Mouse (Mus musculus): ENCODE data around the gene Ms4a4b. TPM values are rescaled to one million over a fixed set of nuclear protein-coding genes. Genes with fewer than 3 reads are reported as not detected.

The Ms4a4b gene
- polyA plus RNA-seq, 1 experiment: 0.60 TPM

GRCm38 (mm10) chr19:11500796-11501195, 57.4 kb downstream of the Ms4a4b start:
- H3K27ac ChIP-seq (ENCODE audit: insufficient read depth, low read depth, low read length): no peak overlapping the region
- H3K4me1 ChIP-seq (ENCODE audit: control insufficient read depth, insufficient read depth, insufficient read length, low read length): no peaks in the 10 kb centered on the region
- H3K27me3 ChIP-seq (ENCODE audit: control insufficient read depth, insufficient read depth, low read length): no peaks in the 10 kb centered on the region
- WGBS: 75% methylated on average over 1 of the region's 1 CpGs
- TF ChIP-seq CTCF (IDR thresholded peaks at IDR 0.05; ENCODE audit: extremely low read depth, insufficient read length, insufficient replicate concordance, low read depth, low read length): no peak
- no peak for TF ChIP-seq POLR2A (IDR thresholded peaks at IDR 0.05; ENCODE audit: low read depth, low read length)
- H3K36me3 ChIP-seq (ENCODE audit: control insufficient read depth, insufficient read depth, low read length): no peaks in the 10 kb centered on the region
- H3K4me3 ChIP-seq (ENCODE audit: low read depth, low read length): no peak overlapping the region

GRCm38 (mm10) chr19:11501326-11501725, 58.0 kb downstream of the Ms4a4b start:
- H3K4me1 ChIP-seq (ENCODE audit: control insufficient read depth, insufficient read depth, insufficient read length, low read length): no peaks in the 10 kb centered on the region
- 80% methylated on average over 4 of the region's 4 CpGs for WGBS
- TF ChIP-seq CTCF (IDR thresholded peaks at IDR 0.05; ENCODE audit: extremely low read depth, insufficient read length, insufficient replicate concordance, low read depth, low read length): no peak
- TF ChIP-seq POLR2A (IDR thresholded peaks at IDR 0.05; ENCODE audit: low read depth, low read length): no peak
- H3K4me3 ChIP-seq (ENCODE audit: low read depth, low read length): no peak overlapping the region
- no peak overlapping the region for H3K27ac ChIP-seq (ENCODE audit: insufficient read depth, low read depth, low read length)
- H3K36me3 ChIP-seq (ENCODE audit: control insufficient read depth, insufficient read depth, low read length): no peaks in the 10 kb centered on the region
- no peaks in the 10 kb centered on the region for H3K27me3 ChIP-seq (ENCODE audit: control insufficient read depth, insufficient read depth, low read length)

DNA sequence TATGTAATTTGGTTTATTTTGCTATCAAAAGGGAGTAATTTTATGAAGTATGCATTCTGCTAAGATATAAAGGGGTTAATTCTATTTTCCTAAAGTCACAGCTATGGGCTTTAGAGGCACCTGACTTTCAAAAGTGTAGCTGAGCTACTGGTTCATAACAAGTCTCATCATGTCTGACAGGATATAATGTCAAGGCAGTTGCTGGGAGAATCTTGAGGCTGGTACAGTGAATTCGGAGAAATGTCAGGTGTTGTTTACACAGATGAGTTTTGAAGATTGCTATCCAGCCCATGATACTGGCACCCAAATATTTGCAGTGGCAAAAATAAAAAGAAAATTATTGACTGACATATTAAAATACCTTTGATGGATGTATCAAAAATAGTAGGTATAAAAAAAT, 61.5 kb downstream of the Ms4a4b start:
- H3K4me1 ChIP-seq (ENCODE audit: control insufficient read depth, insufficient read depth, insufficient read length, low read length): no peaks in the 10 kb centered on the region
- no peaks in the 10 kb centered on the region for H3K36me3 ChIP-seq (ENCODE audit: control insufficient read depth, insufficient read depth, low read length)
- 72% methylated on average over 1 of the region's 1 CpGs for WGBS
- no peak overlapping the region for H3K27ac ChIP-seq (ENCODE audit: insufficient read depth, low read depth, low read length)
- H3K27me3 ChIP-seq (ENCODE audit: control insufficient read depth, insufficient read depth, low read length): no peaks in the 10 kb centered on the region
- TF ChIP-seq POLR2A (IDR thresholded peaks at IDR 0.05; ENCODE audit: low read depth, low read length) (no peak), CTCF (IDR thresholded peaks at IDR 0.05; ENCODE audit: extremely low read depth, insufficient read length, insufficient replicate concordance, low read depth, low read length) (no peak)
- H3K4me3 ChIP-seq (ENCODE audit: low read depth, low read length): no peak overlapping the region

DNA sequence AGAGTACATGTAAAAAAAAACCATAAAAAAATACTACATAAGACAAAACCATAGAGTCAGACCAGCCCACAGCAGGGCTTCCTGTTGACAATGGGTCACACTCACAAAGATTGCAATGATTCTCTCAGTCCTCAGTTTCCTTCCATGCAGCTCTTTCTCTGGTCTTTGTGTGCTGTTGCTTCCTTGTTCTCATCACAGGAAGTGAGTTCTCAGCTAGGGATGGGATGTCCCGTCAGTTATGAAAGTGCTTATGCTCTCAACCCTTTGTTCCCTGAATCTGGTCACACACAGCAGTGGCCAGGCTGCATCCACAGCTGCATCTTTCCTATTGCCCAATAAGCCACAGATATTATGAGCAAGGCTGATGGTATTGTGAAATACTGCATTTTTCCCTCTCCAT, 70.1 kb downstream of the Ms4a4b start:
- H3K4me3 ChIP-seq (ENCODE audit: low read depth, low read length): no peak overlapping the region
- 0 out of 2 replicates have a peak, but pooled peaks cover 3% of the 10 kb centered on the region for H3K4me1 ChIP-seq (ENCODE audit: control insufficient read depth, insufficient read depth, insufficient read length, low read length)
- 39% methylated on average over 1 of the region's 1 CpGs for WGBS
- H3K27ac ChIP-seq (ENCODE audit: insufficient read depth, low read depth, low read length): peak overlapping the region; percentile 26; the same call in 1 of the 2 replicates
- H3K36me3 ChIP-seq (ENCODE audit: control insufficient read depth, insufficient read depth, low read length): no peaks in the 10 kb centered on the region
- TF ChIP-seq POLR2A (IDR thresholded peaks at IDR 0.05; ENCODE audit: low read depth, low read length): no peak
- no peak for TF ChIP-seq CTCF (IDR thresholded peaks at IDR 0.05; ENCODE audit: extremely low read depth, insufficient read length, insufficient replicate concordance, low read depth, low read length)
- no peaks in the 10 kb centered on the region for H3K27me3 ChIP-seq (ENCODE audit: control insufficient read depth, insufficient read depth, low read length)

- Histone ChIP-seq H3K27me3 (ENCODE audit: control insufficient read depth, insufficient read depth, low read length) (no peaks in the 10 kb centered on the region), H3K27ac (ENCODE audit: insufficient read depth, low read depth, low read length) (no peak within 1 kb of the TSS; the same call in 1 of the 2 replicates), H3K4me1 (ENCODE audit: control insufficient read depth, insufficient read depth, insufficient read length, low read length) (0 out of 2 replicates have a peak, but pooled peaks cover 3% of the 10 kb centered on the region), H3K4me3 (ENCODE audit: low read depth, low read length) (no peak within 1 kb of the TSS), H3K36me3 (ENCODE audit: control insufficient read depth, insufficient read depth, low read length) (no peaks in the 10 kb centered on the region)
- TF ChIP-seq CTCF (IDR thresholded peaks at IDR 0.05; ENCODE audit: extremely low read depth, insufficient read length, insufficient replicate concordance, low read depth, low read length): no peak
These were observed 72.9 kb downstream of the Ms4a4b start, which contains the start of gene Ms4a6b for GRCm38 (mm10) chr19:11516246-11516645. Ms4a6b (plus strand) TSS chr19:11516512.

Other genes starting within 250 kb of the Ms4a4b start
- not detected in 2 replicates for gene Ms4a13, start 246.8 kb upstream of the Ms4a4b start, polyA plus RNA-seq (2012; rRNA removed)
- gene Ms4a12, start 211.1 kb upstream of the Ms4a4b start, polyA plus RNA-seq (2012; rRNA removed): 4.1 and 5.8 TPM in 2 replicates
- gene Ms4a1, start 177.3 kb upstream of the Ms4a4b start, polyA plus RNA-seq (2012; rRNA removed): 0.14 and 0.52 TPM in 2 replicates
- gene Ms4a5, start 159.7 kb upstream of the Ms4a4b start, polyA plus RNA-seq (2012; rRNA removed): not detected in 2 replicates
- 0.05 and 0.10 TPM in 2 replicates for gene Ms4a14, start 129.1 kb upstream of the Ms4a4b start, polyA plus RNA-seq (2012; rRNA removed)
- gene Ms4a7, start 107.4 kb upstream of the Ms4a4b start, polyA plus RNA-seq (2012; rRNA removed): 0.91 and 1.0 TPM in 2 replicates
- gene Ms4a4a, start 68.0 kb upstream of the Ms4a4b start, polyA plus RNA-seq (2012; rRNA removed): 0.35 and 0.41 TPM in 2 replicates
- 0.27 and 0.51 TPM in 2 replicates for gene Ms4a4c, start 38.8 kb upstream of the Ms4a4b start, polyA plus RNA-seq (2012; rRNA removed)
- 1.1 and 1.6 TPM in 2 replicates for gene Ms4a6c, start 25.8 kb downstream of the Ms4a4b start, polyA plus RNA-seq (2012; rRNA removed)
- gene Gm8369, start 42.4 kb downstream of the Ms4a4b start, polyA plus RNA-seq (2012; rRNA removed): 0.28 and 0.82 TPM in 2 replicates
- gene Ms4a6b, start 73.0 kb downstream of the Ms4a4b start, polyA plus RNA-seq (2012; rRNA removed): 1.2 and 1.3 TPM in 2 replicates
- gene Ms4a4d, start 93.2 kb downstream of the Ms4a4b start, polyA plus RNA-seq (2012; rRNA removed): 5.5 and 6.6 TPM in 2 replicates
- 1.5 and 1.7 TPM in 2 replicates for gene Ms4a6d, start 161.3 kb downstream of the Ms4a4b start, polyA plus RNA-seq (2012; rRNA removed)
- gene Ms4a2, start 180.2 kb downstream of the Ms4a4b start, polyA plus RNA-seq (2012; rRNA removed): not detected in 2 replicates
- not detected in 2 replicates for gene Ms4a3, start 197.3 kb downstream of the Ms4a4b start, polyA plus RNA-seq (2012; rRNA removed)
- gene Oosp2, start 217.0 kb downstream of the Ms4a4b start, polyA plus RNA-seq (2012; rRNA removed): not detected in 2 replicates
- 0.38 TPM in 1 of 2 replicates, not detected in the other for gene Oosp1, start 247.6 kb downstream of the Ms4a4b start, polyA plus RNA-seq (2012; rRNA removed)

Measured in small intestine, adult 2 months (tissue).